In genomic region chr9:59616622-59617306, GRCm38 (mm10) we compare ENCODE assay signal across 8 mouse cellular contexts. TPM values are rescaled to one million over a fixed set of nuclear protein-coding genes. Genes with fewer than 3 reads are reported as not detected.
DNase-seq lines count a peak whose midpoint lies in the region; ATAC-seq lines count a peak whose summit lies in the region.

TSS of gene Parp6 (plus strand) at chr9:59617284.

- H3K27ac ChIP-seq in heart, embryonic 14.5 days (replicated peaks in 1 of 2; ENCODE audit: control insufficient read depth in 1 of 2, insufficient read depth in 1 of 2, low read depth in 2 of 2, low read length in 2 of 2) = peak within 1 kb of the TSS; percentile 92 to 95
- H3K27ac ChIP-seq in liver, embryonic 13.5 days = peak within 1 kb of the TSS; percentile 56; the same call in 1 of the 2 replicates
- H3K27ac ChIP-seq in stomach, embryonic 16.5 days (ENCODE audit: low read length) = peak within 1 kb of the TSS; percentile 89

- H3K9me3 ChIP-seq in heart, embryonic 14.5 days (ENCODE audit: control insufficient read depth, low read length) = no peaks in the 10 kb centered on the region
- no peaks in the 10 kb centered on the region for H3K9me3 ChIP-seq in liver, embryonic 13.5 days (replicated peaks)
- no peaks in the 10 kb centered on the region for H3K9me3 ChIP-seq in stomach, embryonic 16.5 days (replicated peaks; ENCODE audit: control insufficient read depth, low read length)

- peaks cover 0 to 6% of the 10 kb centered on the region in 2 experiments; a peak in 3 of 4 replicates for H3K4me1 ChIP-seq in heart, embryonic 14.5 days (ENCODE audit: control insufficient read depth in 2 of 2, insufficient read depth in 2 of 2, low read length in 2 of 2)
- peaks cover 17% of the 10 kb centered on the region for H3K4me1 ChIP-seq in liver, embryonic 13.5 days (replicated peaks)
- H3K4me1 ChIP-seq in stomach, embryonic 16.5 days (ENCODE audit: control insufficient read depth, insufficient read depth, low read length) = 0 out of 2 replicates have a peak, but pooled peaks cover 3% of the 10 kb centered on the region

- 1% methylated on average over 36 of the region's 36 CpGs for WGBS in heart, embryonic 14.5 days
- WGBS in liver, embryonic 13.5 days (ENCODE audit: insufficient replicate concordance) = under 1% methylated on average over 36 of the region's 36 CpGs
- WGBS in stomach, embryonic 16.5 days = 1% methylated on average over 35 of the region's 36 CpGs

- peak; percentile 96 for DNase-seq in c-Kit-negative CD71-positive TER-119-positive erythroid progenitor cells, embryonic 14.5 days (ENCODE audit: low read depth, low spot score)
- peak; percentile 98 for DNase-seq in fibroblast of lung, adult 2 months (ENCODE audit: low read depth)
- DNase-seq in kidney, postnatal 14 days = peak; percentile 100
- peak; percentile 99 for DNase-seq in liver, embryonic 13.5 days
- peak; percentile 99 for DNase-seq in neural tube, embryonic 10.5 days (ENCODE audit: extremely low spot score, low spot score)

- H3K27me3 ChIP-seq in heart, embryonic 14.5 days (ENCODE audit: control insufficient read depth, insufficient read depth, low read length) = no peaks in the 10 kb centered on the region
- peaks cover 11% of the 10 kb centered on the region; the same call in 1 of the 2 replicates for H3K27me3 ChIP-seq in liver, embryonic 13.5 days
- H3K27me3 ChIP-seq in stomach, embryonic 16.5 days (ENCODE audit: control insufficient read depth, insufficient read depth, low read length) = no peaks in the 10 kb centered on the region

- H3K4me3 ChIP-seq in heart, embryonic 14.5 days (ENCODE audit: control insufficient read depth in 1 of 2, insufficient read depth in 1 of 2, low read depth in 1 of 2, low read length in 2 of 2) = peak within 1 kb of the TSS; percentile 91 to 98
- peak within 1 kb of the TSS; percentile 77 for H3K4me3 ChIP-seq in liver, embryonic 13.5 days (replicated peaks)
- H3K4me3 ChIP-seq in stomach, embryonic 16.5 days (replicated peaks; ENCODE audit: low read length) = peak within 1 kb of the TSS; percentile 84

- ATAC-seq in CD4-positive, CD25-positive, alpha-beta regulatory T cell, adult 4 months = peak; percentile 95
- ATAC-seq in heart, embryonic 14.5 days (ENCODE audit: insufficient number of reproducible peaks, insufficient read depth, low FRiP score, low read depth) = peak; percentile 100
- ATAC-seq in liver, embryonic 13.5 days (ENCODE audit: low read depth) = peak; percentile 100
- ATAC-seq in stomach, embryonic 16.5 days (ENCODE audit: insufficient read depth, low FRiP score) = peak; percentile 100

- H3K4me2 ChIP-seq in heart, embryonic 14.5 days (ENCODE audit: low read length) = peak within 1 kb of the TSS; percentile 72
- peak within 1 kb of the TSS; percentile 93 for H3K4me2 ChIP-seq in liver, embryonic 13.5 days
- peak within 1 kb of the TSS; percentile 70 for H3K4me2 ChIP-seq in stomach, embryonic 16.5 days (ENCODE audit: low read depth, low read length)

- peak within 1 kb of the TSS; percentile 93 for H3K9ac ChIP-seq in heart, embryonic 14.5 days (ENCODE audit: low read length)
- peak within 1 kb of the TSS; percentile 85 for H3K9ac ChIP-seq in liver, embryonic 13.5 days
- peak within 1 kb of the TSS; percentile 90 for H3K9ac ChIP-seq in stomach, embryonic 16.5 days (ENCODE audit: low read length)

- peaks cover 3% of the 10 kb centered on the region; the same call in 1 of the 2 replicates for H3K36me3 ChIP-seq in heart, embryonic 14.5 days (ENCODE audit: control insufficient read depth, insufficient read depth, low read length)
- no peaks in the 10 kb centered on the region for H3K36me3 ChIP-seq in liver, embryonic 13.5 days
- H3K36me3 ChIP-seq in stomach, embryonic 16.5 days (ENCODE audit: control insufficient read depth, insufficient read depth, low read length) = no peaks in the 10 kb centered on the region

RNA-seq across cellular contexts. Expression of gene Parp6, which starts in this region (rescaled TPM):
- 10 to 100 TPM; 35.0 to 53.6 TPM for polyA plus RNA-seq in CD4-positive, CD25-positive, alpha-beta regulatory T cell, adult 4 months (2017; shearing (Covaris generic))
- polyA plus RNA-seq in heart, embryonic 14.5 days (2014; fragmentation: Nextera tagmentation; extraction: Ambion mirVana) = 19.5 and 24.6 TPM in 2 replicates
- polyA plus RNA-seq in liver, embryonic 13.5 days (2015; fragmentation: Nextera tagmentation; extraction: Ambion mirVana) = 3.7 and 3.9 TPM in 2 replicates
- 28.2 and 31.1 TPM in 2 replicates for polyA plus RNA-seq in stomach, embryonic 16.5 days (2015; fragmentation: Nextera tagmentation; extraction: Ambion mirVana)

Comparison
In these comparisons a context has a peak if more than half of its experiments do, and no peak if none do; other contexts are left out.
1. Peak in every context shown above with its lines: DNase-seq, ATAC-seq, H3K4me3 ChIP-seq and H3K27ac ChIP-seq.